Mouse (Mus musculus): ENCODE data around the gene Myzap. TPM values are rescaled to one million over a fixed set of nuclear protein-coding genes. Genes with fewer than 3 reads are reported as not detected.
A peak's percentile ranks its signal among the peaks of the same experiment; 100 is the strongest.

Gene Myzap
- polyA plus RNA-seq, 1 experiment from 2014 or later: 2.6 TPM

DNA sequence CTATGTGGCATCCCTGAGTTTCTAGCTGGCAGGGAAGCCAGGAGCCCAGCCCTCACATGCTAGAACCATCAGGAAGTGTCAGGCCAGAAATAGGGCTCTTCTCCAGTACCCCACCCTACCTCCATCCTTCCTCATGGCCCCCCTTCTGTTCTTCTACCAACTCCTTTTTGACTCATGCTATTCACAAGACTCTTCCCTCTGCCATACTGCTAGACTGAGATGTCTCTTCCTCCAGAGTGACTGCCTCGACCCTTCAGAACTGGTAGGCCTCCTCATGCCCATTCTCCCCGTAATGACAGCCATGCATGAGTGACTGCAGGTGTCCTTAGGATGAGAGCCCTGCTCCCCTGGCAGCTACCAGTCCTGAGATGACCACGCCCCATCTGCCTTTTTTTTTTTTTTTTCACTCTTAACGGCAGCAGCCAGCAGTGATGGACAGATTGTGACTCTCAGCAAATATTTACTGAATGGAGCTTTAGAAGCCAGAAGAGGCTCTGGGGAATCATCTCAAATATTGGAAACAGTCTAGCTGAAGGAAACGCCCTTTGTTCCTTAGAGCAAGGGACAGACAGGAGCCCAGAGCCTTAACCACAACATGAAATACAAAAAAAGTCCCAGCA, 23.7 kb downstream of the Myzap start:
- no peak overlapping the region for H3K4me3 ChIP-seq (ENCODE audit: low read depth, low read length)
- H3K4me2 ChIP-seq (ENCODE audit: low read length): no peak overlapping the region
- no peak overlapping the region for H3K9ac ChIP-seq (ENCODE audit: low read length)
- H3K4me1 ChIP-seq (ENCODE audit: control insufficient read depth, insufficient read depth, low read length): no peaks in the 10 kb centered on the region
- DNase-seq (ENCODE audit: low spot score) (no peak), ATAC-seq (no peak)
- no peaks in the 10 kb centered on the region for H3K9me3 ChIP-seq (replicated peaks; ENCODE audit: control insufficient read depth, low read length)
- H3K36me3 ChIP-seq (ENCODE audit: control insufficient read depth, insufficient read depth, low read length): no peaks in the 10 kb centered on the region
- H3K27me3 ChIP-seq (replicated peaks; ENCODE audit: control insufficient read depth, insufficient read depth, low read length): no peaks in the 10 kb centered on the region
- H3K27ac ChIP-seq (ENCODE audit: low read depth, low read length): no peak overlapping the region
- WGBS: 54% methylated on average over 5 of the region's 5 CpGs

DNA sequence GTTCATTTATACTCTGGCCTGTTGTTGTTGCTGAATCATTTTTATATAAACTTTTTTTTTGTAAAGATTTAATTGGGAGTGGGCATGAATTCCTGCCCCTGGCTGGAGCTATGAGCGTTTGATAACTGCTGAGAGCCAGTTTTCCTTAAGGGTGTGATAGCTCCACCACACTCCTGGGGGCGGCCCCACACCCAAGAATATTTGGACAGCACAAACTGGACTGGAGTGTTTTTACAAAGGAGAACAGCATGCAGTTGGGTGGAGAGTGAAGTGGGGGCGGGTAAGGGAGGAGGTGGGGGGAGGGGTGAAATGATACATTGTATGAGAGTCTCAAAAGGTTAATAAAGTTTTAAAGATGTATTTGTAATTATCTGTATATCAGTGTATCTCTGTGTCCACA, 24.8 kb downstream of the Myzap start:
- DNase-seq (ENCODE audit: low spot score) (no peak), ATAC-seq (no peak)
- Histone ChIP-seq H3K9ac (ENCODE audit: low read length) (no peak overlapping the region), H3K27me3 (replicated peaks; ENCODE audit: control insufficient read depth, insufficient read depth, low read length) (no peaks in the 10 kb centered on the region), H3K27ac (ENCODE audit: low read depth, low read length) (no peak overlapping the region), H3K4me3 (ENCODE audit: low read depth, low read length) (no peak overlapping the region), H3K4me2 (ENCODE audit: low read length) (no peak overlapping the region), H3K4me1 (ENCODE audit: control insufficient read depth, insufficient read depth, low read length) (no peaks in the 10 kb centered on the region), H3K9me3 (replicated peaks; ENCODE audit: control insufficient read depth, low read length) (no peaks in the 10 kb centered on the region), H3K36me3 (ENCODE audit: control insufficient read depth, insufficient read depth, low read length) (no peaks in the 10 kb centered on the region)
- 82% methylated on average over 3 of the region's 3 CpGs for WGBS

DNA sequence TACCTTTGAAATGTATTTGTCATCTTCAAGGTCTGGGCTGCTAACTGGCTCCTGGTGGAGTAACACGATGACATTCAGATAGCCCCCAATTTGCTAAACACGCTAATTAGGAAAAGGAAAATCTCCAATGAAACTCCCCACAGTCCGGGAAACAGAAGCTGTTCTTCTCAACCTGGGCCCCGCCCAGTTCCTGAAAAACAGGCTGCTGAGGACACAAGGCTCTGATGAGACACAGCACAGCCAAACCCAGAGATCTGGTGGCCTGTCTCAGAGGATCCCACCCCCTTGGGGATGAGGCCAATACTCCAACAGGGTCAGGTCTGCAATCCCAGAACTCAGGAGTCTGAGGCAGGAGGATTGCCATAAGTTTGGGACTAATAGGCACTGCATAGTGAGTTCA, 25.4 kb downstream of the Myzap start:
- Histone ChIP-seq H3K9me3 (replicated peaks; ENCODE audit: control insufficient read depth, low read length) (no peaks in the 10 kb centered on the region), H3K4me1 (ENCODE audit: control insufficient read depth, insufficient read depth, low read length) (no peaks in the 10 kb centered on the region), H3K4me3 (ENCODE audit: low read depth, low read length) (no peak overlapping the region), H3K4me2 (ENCODE audit: low read length) (no peak overlapping the region), H3K9ac (ENCODE audit: low read length) (no peak overlapping the region), H3K27ac (ENCODE audit: low read depth, low read length) (no peak overlapping the region), H3K36me3 (ENCODE audit: control insufficient read depth, insufficient read depth, low read length) (no peaks in the 10 kb centered on the region), H3K27me3 (replicated peaks; ENCODE audit: control insufficient read depth, insufficient read depth, low read length) (no peaks in the 10 kb centered on the region)
- ATAC-seq: no peak
- 50% methylated on average over 4 of the region's 4 CpGs for WGBS
- DNase-seq (ENCODE audit: low spot score): no peak

DNA sequence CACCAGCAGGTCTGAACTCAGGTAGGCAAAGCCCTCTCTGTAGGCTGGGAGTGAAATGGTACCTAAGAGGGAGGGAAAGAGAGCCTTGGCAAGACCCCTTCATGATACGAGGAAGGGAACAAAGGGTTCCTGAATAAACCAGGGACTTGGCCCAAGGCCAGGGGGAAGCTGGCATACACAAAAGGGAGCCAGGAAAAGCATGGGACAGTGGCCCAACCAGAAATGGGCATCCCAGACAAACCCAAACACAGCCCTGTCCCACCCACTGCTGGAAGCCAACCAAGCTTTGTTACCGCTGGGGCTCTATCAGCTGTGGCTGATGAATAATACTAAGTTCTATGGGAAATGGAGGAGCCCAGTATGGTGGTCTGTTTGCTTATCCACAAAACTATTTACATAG, 34.4 kb downstream of the Myzap start:
- no peak overlapping the region for H3K4me3 ChIP-seq (ENCODE audit: low read depth, low read length)
- WGBS: 16% methylated on average over 2 of the region's 2 CpGs
- no peak overlapping the region for H3K27ac ChIP-seq (ENCODE audit: low read depth, low read length)
- no peaks in the 10 kb centered on the region for H3K27me3 ChIP-seq (replicated peaks; ENCODE audit: control insufficient read depth, insufficient read depth, low read length)
- H3K4me2 ChIP-seq (ENCODE audit: low read length): no peak overlapping the region
- no peaks in the 10 kb centered on the region for H3K36me3 ChIP-seq (ENCODE audit: control insufficient read depth, insufficient read depth, low read length)
- H3K9ac ChIP-seq (ENCODE audit: low read length): no peak overlapping the region
- ATAC-seq (peak; percentile 46; the same call in 1 of the 2 replicates), DNase-seq (ENCODE audit: low spot score) (peak; percentile 78)
- no peaks in the 10 kb centered on the region for H3K9me3 ChIP-seq (replicated peaks; ENCODE audit: control insufficient read depth, low read length)
- no peaks in the 10 kb centered on the region for H3K4me1 ChIP-seq (ENCODE audit: control insufficient read depth, insufficient read depth, low read length)

DNA sequence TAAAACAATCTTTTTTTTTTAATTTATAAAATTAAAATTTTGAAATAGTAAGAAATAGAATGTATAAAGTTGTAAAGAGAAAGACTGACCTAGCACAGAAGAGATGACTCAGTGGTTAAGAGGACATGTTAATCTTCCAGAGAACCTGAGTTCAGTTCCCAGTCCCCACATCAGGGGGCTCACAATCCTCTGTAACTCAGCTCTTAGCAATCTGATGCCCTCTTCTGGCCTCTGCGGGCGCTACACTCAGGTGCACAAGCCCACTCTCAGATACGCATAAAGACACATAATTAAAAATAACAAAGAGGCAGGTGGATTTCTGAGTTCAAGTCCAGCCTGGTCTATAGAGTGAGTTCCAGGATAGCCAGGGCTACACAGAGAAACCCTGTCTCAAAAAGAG, 38.2 kb downstream of the Myzap start:
- Histone ChIP-seq H3K4me1 (ENCODE audit: control insufficient read depth, insufficient read depth, low read length) (no peaks in the 10 kb centered on the region), H3K9me3 (replicated peaks; ENCODE audit: control insufficient read depth, low read length) (no peaks in the 10 kb centered on the region), H3K27me3 (replicated peaks; ENCODE audit: control insufficient read depth, insufficient read depth, low read length) (no peaks in the 10 kb centered on the region), H3K27ac (ENCODE audit: low read depth, low read length) (no peak overlapping the region), H3K4me2 (ENCODE audit: low read length) (no peak overlapping the region), H3K9ac (ENCODE audit: low read length) (no peak overlapping the region), H3K36me3 (ENCODE audit: control insufficient read depth, insufficient read depth, low read length) (no peaks in the 10 kb centered on the region), H3K4me3 (ENCODE audit: low read depth, low read length) (no peak overlapping the region)
- DNase-seq (ENCODE audit: low spot score): no peak
- 97% methylated on average over 3 of the region's 3 CpGs for whole genome bisulfite sequencing
- no peak for ATAC-seq

DNA sequence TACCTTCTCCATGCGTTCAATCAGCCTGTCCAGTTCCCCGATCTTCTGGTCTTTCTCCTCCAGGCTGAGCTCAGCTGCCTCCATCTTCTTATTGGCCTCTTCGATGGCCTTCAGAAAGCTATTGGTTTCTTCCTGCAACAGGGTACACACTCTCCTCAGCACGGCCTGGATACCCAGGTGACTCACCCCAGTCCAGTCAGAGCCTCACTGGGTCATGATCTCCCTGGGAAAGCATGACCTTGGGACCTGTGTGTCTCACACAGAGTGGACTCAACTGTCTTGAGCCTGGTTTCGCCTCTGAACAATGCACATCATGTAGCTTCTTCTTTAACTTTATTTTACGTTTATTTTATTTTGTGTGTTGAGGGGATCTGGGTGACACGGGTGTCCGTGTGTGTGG, 42.0 kb downstream of the Myzap start:
- Histone ChIP-seq H3K4me3 (ENCODE audit: low read depth, low read length) (no peak overlapping the region), H3K27ac (ENCODE audit: low read depth, low read length) (no peak overlapping the region), H3K4me2 (ENCODE audit: low read length) (no peak overlapping the region), H3K4me1 (ENCODE audit: control insufficient read depth, insufficient read depth, low read length) (no peaks in the 10 kb centered on the region), H3K9ac (ENCODE audit: low read length) (no peak overlapping the region), H3K9me3 (replicated peaks; ENCODE audit: control insufficient read depth, low read length) (no peaks in the 10 kb centered on the region), H3K36me3 (ENCODE audit: control insufficient read depth, insufficient read depth, low read length) (no peaks in the 10 kb centered on the region), H3K27me3 (replicated peaks; ENCODE audit: control insufficient read depth, insufficient read depth, low read length) (no peaks in the 10 kb centered on the region)
- ATAC-seq (no peak), DNase-seq (ENCODE audit: low spot score) (no peak)
- WGBS: 93% methylated on average over 8 of the region's 8 CpGs

DNA sequence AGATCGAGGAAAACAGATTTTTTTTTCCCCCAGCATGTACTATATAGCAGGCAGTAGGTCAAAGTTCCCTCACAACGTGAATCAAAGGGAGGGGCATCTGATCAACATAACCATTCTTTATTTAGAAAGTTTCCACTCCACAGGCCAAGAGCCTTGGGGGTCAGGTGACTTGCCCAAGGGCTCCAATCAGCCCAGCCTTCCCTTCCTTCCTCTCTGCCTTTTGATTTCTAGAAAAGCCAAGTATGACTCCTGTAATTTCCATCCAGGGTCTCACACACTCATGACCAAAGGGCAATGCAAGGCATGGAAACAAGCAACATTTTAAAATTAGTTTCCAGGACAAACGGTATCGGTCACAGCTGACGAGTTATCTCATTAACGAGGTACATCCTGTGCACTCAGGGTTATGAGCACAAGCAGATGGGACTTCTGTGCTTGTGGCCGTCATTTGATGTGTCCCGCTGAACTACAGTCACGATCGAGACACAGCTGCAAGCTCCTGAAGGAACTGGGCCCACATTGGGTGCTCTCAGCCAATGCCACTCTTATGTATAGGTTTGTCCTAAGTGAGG, 44.4 kb downstream of the Myzap start:
- Histone ChIP-seq H3K4me3 (ENCODE audit: low read depth, low read length) (no peak overlapping the region), H3K36me3 (ENCODE audit: control insufficient read depth, insufficient read depth, low read length) (no peaks in the 10 kb centered on the region), H3K27ac (ENCODE audit: low read depth, low read length) (no peak overlapping the region), H3K4me1 (ENCODE audit: control insufficient read depth, insufficient read depth, low read length) (no peaks in the 10 kb centered on the region), H3K4me2 (ENCODE audit: low read length) (no peak overlapping the region), H3K9me3 (replicated peaks; ENCODE audit: control insufficient read depth, low read length) (no peaks in the 10 kb centered on the region), H3K27me3 (replicated peaks; ENCODE audit: control insufficient read depth, insufficient read depth, low read length) (no peaks in the 10 kb centered on the region), H3K9ac (ENCODE audit: low read length) (no peak overlapping the region)
- DNase-seq (ENCODE audit: low spot score) (no peak), ATAC-seq (no peak)
- 84% methylated on average over 10 of the region's 10 CpGs for WGBS

DNA sequence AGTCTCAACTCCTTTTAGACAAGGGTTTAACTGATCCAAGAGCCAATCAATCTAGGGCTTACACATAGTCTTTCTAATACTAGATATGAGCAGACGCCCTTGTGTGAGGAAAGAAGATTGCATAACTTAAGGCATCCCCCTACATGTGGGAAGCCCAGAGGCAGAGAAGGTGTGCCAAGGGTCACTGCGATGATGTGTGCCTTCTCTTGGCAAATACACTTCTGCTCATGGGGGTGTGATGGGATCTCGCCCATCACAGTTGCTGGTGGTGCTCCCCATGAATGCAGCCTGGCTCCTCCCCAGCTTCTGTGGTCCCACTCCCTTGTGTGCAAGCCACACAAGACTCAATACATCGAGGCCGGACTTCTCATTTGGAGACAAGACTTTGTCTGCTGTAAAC, 47.3 kb downstream of the Myzap start:
- H3K27me3 ChIP-seq (replicated peaks; ENCODE audit: control insufficient read depth, insufficient read depth, low read length): no peaks in the 10 kb centered on the region
- WGBS: 87% methylated on average over 5 of the region's 5 CpGs
- no peaks in the 10 kb centered on the region for H3K9me3 ChIP-seq (replicated peaks; ENCODE audit: control insufficient read depth, low read length)
- no peak for DNase-seq (ENCODE audit: low spot score)
- ATAC-seq: no peak
- H3K36me3 ChIP-seq (ENCODE audit: control insufficient read depth, insufficient read depth, low read length): no peaks in the 10 kb centered on the region
- no peaks in the 10 kb centered on the region for H3K4me1 ChIP-seq (ENCODE audit: control insufficient read depth, insufficient read depth, low read length)
- no peak overlapping the region for H3K27ac ChIP-seq (ENCODE audit: low read depth, low read length)
- no peak overlapping the region for H3K4me2 ChIP-seq (ENCODE audit: low read length)
- H3K4me3 ChIP-seq (ENCODE audit: low read depth, low read length): no peak overlapping the region
- H3K9ac ChIP-seq (ENCODE audit: low read length): no peak overlapping the region

DNA sequence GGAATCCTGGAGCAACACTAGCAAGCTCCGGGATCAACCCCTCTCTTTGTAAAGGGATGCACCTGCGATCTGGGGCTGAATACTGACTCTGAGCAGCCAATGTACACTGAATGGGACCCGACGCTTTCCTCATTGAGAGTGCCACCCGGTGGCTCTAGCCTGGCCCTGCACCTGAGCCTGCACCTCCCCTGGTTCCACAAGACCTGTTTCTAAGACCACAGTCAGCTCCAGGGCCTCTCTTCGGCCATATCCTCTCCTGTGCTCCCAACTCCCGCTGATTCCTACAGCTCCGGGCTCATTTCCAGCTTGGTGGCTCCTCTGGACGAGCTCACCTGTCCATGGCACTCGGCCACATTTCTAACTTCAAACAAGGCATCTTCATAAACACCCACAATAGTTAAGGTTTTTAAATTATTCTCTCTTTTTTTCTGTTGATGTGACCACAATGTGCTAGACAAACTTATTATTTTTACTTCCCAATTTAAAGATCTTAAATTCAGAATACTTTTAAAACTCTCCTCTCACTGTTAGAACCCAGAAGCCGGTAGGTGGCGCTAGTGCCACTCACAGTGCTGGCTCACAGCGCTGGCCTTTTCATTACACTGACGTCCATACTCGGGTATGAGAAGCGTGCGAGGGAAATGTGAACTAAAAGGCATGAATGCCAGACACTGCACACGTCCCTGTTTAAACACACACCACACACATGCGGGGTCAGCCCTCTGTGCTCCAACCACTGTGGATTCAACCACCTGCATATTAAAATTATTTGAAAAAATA, 48.5 kb downstream of the Myzap start:
- ATAC-seq (peak; percentile 82), DNase-seq (ENCODE audit: low spot score) (peak; percentile 92)
- H3K4me1 ChIP-seq (ENCODE audit: control insufficient read depth, insufficient read depth, low read length): no peaks in the 10 kb centered on the region
- H3K36me3 ChIP-seq (ENCODE audit: control insufficient read depth, insufficient read depth, low read length): no peaks in the 10 kb centered on the region
- 14% methylated on average over 19 of the region's 19 CpGs for WGBS
- no peak overlapping the region for H3K27ac ChIP-seq (ENCODE audit: low read depth, low read length)
- H3K4me2 ChIP-seq (ENCODE audit: low read length): no peak overlapping the region
- no peak overlapping the region for H3K9ac ChIP-seq (ENCODE audit: low read length)
- no peak overlapping the region for H3K4me3 ChIP-seq (ENCODE audit: low read depth, low read length)
- no peaks in the 10 kb centered on the region for H3K27me3 ChIP-seq (replicated peaks; ENCODE audit: control insufficient read depth, insufficient read depth, low read length)
- no peaks in the 10 kb centered on the region for H3K9me3 ChIP-seq (replicated peaks; ENCODE audit: control insufficient read depth, low read length)

Data from forebrain, embryonic 14.5 days (tissue).